Mouse (Mus musculus) cerebellum, adult (tissue): Measurements from ENCODE around the gene Tbxa2r.
A peak's percentile ranks its signal among the peaks of the same experiment; 100 is the strongest.

Source experiments
- ATAC-seq: cut with Nextera tagmentation; 2 replicates; pipeline ENCODE4 v1.9.2; 2017; ENCODE audit warnings: mild to moderate bottlenecking, moderate library complexity, mixed read lengths; ENCODE audit not compliant: insufficient number of reproducible peaks, low FRiP score, low TSS enrichment

The Tbxa2r gene

GRCm38 (mm10) chr10:81299585-81300351 lies 28.8 kb upstream of the Tbxa2r start:
- ATAC-seq, result no peak

GRCm38 (mm10) chr10:81300352-81300907 lies 28.1 kb upstream of the Tbxa2r start:
- ATAC-seq, result no peak

- no peak for ATAC-seq
Observed at GRCm38 (mm10) chr10:81301321-81301720, 27.2 kb upstream of the Tbxa2r start.

DNA sequence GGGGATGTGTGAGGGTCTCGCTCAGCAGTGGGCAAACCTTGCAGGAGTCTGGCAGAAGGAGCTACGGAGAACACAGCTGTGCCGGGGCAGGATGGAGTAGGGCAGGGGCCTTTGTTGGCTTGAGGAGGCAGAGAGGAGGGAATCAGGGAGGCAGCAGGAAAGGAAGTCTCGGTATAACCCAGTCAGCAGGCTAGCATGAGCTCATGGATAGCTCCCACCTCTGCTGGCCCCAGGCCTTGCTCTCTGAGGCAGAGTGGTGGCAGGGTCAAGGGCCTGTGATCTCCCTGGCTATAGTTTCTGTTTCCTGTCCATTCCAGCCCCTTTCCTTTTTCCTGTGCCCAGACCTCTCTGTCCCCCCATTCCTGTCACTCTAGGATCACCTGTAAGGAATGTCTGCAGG lies 26.2 kb upstream of the Tbxa2r start:
- no peak for ATAC-seq

GRCm38 (mm10) chr10:81302781-81303218 lies 25.7 kb upstream of the Tbxa2r start:
- no peak for ATAC-seq

- no peak for ATAC-seq
Observed at GRCm38 (mm10) chr10:81303258-81303657, 25.3 kb upstream of the Tbxa2r start.

- no peak for ATAC-seq
Observed at GRCm38 (mm10) chr10:81303761-81304160, 24.8 kb upstream of the Tbxa2r start.

DNA sequence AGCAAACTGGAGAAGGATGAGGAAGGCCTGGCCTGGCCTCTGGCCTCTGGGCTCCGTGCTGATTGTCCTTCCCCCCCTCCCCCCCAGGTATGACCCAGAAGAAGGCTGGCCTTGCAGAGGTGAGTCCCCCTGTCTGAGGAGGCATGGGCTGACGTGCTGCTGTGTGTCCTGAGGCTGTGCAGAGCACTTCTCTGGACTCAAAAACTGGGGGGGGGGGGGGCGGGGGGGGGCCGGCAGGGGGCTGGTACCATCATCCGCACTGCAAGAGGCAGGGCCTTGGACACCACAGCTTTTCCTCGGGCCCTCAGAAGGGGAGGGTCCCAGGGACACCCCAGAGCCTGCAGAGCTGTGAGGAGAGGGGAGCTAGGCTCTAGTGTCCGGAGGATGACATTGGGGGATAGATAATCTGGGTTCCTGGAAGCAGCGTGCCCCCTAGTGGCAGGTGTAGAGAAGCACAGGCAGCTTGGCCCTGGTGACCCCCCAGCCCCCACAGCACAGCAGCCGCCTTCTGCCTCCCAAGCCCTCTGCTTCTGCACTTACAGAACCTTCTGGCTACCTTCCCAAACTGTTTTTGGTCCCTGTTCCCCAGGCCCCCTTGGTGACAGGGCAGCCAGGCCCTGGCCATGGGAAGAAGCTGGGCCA lies 23.8 kb upstream of the Tbxa2r start:
- no peak for ATAC-seq

DNA sequence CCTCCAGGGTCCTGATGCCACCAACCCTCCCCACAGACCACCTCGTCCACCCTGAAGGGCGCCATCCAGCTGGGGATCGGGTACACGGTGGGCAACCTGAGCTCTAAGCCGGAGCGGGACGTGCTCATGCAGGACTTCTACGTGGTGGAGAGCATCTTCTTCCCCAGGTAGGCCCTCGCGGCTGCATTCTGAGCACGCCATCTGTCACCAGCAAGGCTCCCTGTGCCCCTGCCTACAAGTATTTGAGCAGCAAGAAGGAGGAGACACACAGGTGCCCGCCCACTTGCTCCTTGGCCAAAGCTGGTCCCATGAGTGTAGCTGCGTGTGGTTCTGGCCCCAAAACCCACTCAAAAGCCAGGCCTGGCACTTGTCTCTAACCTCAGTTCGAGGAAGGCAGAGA lies 22.9 kb upstream of the Tbxa2r start:
- ATAC-seq, result no peak

DNA sequence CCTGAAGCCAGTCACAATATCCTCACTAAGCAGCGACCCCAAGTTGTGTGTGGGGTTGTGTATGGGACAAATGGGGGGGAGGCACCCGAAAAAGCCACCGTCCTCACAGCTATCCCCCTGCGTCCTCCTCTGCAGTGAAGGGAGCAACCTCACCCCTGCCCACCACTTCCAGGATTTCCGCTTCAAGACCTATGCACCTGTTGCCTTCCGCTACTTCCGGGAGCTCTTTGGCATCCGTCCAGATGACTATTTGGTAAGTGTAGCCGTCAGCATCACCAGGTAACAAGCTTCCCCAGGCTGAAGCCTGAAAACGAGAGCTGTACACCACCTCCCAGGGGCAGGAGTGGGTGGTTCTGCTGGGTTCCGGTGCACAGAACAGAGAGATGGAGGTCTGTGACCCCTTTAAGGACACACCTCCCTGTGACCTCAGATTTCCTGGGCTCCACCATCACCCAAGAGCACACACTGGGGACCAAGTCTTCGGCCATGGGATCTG lies 22.3 kb upstream of the Tbxa2r start:
- no peak for ATAC-seq

- no peak for ATAC-seq
Observed at GRCm38 (mm10) chr10:81306837-81307682, 21.5 kb upstream of the Tbxa2r start.

- no peak for ATAC-seq
Observed at GRCm38 (mm10) chr10:81309571-81309970, 19.0 kb upstream of the Tbxa2r start.

DNA sequence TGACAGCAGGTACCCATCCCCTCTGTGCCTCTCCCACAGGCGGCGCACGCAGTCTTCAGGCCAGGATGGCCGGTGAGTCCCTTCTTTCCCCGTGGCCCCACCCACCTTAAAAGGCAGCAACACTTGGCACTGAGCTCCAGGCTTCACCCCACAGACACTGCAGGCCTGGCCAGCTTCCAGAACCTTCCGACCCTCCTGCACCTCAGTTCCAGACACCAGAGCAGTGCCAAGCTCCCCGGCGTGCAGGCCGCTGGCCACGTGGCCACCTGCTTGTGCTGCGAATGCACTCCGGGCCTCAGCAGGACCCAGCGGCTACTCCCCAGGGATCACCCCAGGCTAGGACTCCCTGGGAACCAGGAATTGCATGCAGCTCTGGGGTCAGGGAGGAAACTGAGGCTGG lies 14.9 kb upstream of the Tbxa2r start:
- ATAC-seq, result no peak

DNA sequence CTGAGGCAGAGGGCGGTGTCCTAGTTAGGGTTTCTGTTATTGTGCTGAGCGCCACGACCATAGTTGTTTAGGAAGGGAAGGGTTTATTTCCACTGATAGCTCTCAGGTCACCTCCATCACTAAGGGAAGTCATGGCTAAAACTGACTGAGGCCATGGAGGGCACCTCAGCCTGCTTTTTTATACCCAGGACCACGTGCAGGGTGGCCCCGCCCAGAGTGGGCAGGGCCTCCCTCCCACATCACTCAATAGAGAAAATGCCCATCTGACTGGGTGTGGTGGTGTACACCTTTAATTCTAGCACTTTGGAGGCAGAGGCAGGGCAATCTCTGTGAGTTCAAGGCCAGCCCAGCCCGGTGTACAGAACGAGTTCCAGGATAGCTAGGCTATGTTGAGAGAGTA lies 14.3 kb upstream of the Tbxa2r start:
- ATAC-seq, result no peak

DNA sequence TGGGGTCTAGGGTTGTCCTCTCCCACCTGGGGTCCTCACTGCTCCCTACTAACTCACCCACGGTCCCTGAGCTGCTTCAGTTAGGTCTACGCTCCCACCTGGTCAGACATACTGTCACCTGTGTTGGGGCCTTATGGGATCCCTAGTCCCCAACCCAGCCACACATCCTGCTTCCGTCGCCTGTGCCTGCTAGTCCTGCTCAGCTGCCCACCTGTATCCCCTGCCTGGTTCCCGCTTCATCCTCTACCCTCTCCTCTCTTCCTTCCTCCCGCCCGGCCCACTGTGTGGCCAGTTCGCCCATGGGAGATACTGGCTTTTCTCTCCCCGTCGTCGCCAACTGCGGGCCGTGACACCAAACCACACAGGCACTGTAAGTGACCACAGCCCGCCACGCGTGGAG lies 12.9 kb upstream of the Tbxa2r start:
- ATAC-seq, result no peak

DNA sequence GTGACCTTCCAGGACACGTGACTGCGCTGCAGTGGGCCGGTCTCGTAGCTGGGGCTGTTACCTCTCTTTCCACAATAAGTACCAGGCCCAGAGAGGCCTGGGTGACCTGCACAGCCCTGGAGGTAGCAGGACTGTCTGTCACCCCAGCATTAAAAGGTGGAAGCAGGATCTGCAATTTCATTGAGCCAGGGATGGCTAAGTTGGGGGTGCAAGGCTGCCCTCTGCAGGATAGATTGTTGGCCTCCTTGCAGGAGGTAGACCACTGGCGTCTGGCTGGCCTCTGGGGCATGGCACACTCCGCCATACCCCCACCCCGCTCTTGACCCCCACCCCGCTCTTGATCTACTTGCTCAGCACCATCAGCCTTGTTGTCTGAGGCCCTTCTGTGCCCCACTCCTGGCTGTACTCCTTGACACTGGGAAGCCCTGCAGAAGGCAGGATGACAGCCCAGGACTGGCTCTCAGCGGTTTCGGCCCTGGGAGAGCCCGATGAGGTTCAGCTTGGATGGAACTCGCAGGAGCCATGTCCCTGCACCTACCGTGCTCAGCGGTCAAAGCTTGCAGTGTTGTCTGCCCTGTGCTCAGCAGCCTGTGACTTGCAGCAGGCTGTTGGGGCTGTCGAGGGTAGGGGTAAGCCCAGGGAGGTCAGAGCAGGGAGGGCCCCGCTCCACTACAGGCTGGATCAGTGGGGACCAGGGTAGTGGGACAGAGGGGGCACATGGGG lies 12.0 kb upstream of the Tbxa2r start:
- ATAC-seq, result no peak

DNA sequence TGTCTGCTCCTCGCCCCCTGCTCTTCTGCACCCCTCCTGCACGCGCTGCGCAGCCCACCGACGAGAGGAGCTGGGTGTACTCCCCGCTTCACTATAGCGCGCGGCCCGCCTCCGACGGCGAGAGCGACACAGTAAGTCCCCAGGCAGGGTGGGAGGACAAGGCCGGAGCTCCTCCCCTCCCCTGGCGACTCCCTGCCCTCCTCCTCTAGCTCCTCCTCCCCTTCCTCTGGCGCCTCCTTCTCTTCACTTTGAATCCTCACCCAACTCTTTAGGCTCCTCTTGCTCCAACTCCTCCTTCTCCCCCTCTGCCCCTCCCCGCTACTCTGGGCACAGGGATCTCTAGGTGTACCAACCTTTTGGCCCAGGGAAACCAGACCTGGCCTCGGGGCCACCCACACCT lies 11.3 kb upstream of the Tbxa2r start:
- ATAC-seq, result no peak

GRCm38 (mm10) chr10:81318589-81319329 lies 9.8 kb upstream of the Tbxa2r start:
- no peak for ATAC-seq

GRCm38 (mm10) chr10:81319330-81319699 lies 9.2 kb upstream of the Tbxa2r start:
- ATAC-seq, result 0 out of 2 replicates have a peak, but pooled peaks have one; percentile 4
